Mouse (Mus musculus): ENCODE results near the gene Sobp. TPM values are rescaled to one million over a fixed set of nuclear protein-coding genes. Genes with fewer than 3 reads are reported as not detected.

Gene Sobp
- polyA plus RNA-seq, 1 experiment, result not detected

DNA sequence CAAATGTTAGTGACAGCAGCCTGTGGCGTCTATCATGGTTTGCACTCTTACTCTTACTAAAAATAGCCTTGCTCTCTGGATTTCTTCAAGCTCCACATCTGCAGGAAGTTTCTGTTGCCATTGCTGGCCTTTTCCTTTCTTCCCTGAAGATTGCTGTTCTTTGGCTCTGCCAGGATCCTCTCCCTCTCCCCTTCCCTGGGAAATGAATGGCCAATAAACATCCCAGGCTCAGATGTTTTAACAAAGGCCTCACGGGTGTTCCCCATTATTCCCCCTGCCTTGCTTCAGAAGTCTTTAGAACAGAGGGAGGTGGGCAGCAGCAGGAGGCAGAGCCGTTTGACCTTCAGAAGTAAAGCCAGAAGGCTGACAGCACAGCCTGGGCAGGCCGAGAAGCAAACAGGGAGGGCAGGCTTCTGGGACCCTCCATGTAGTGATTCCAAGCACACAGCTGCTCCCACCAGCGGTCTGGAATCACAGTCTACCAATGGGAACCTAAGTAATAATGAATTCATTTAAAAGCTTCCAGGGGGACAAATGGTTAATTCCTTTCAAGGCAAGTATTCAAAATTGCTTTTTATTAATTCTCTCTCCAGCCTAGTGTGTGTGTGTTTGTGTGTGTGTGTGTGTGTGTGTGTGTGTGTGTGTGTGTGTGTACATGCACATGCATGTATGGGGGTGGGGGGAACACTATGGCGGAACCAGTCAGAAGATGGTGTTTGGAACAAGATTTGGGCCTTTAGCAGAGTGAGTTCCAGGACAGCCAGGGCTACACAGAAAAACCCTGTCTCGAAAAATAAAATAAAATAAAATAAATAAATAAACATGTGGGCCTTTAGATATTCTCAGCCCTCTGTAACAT, 130.8 kb downstream of the Sobp start:
- Histone ChIP-seq H3K4me3 (ENCODE audit: insufficient read depth, low read length) (no peak overlapping the region), H3K4me1 (ENCODE audit: control insufficient read depth, insufficient read depth, low read length) (peaks cover 5% of the 10 kb centered on the region; the same call in 1 of the 2 replicates), H3K27ac (ENCODE audit: insufficient read depth, low read depth, low read length) (no peak overlapping the region)
- no peak for TF ChIP-seq CTCF (IDR thresholded peaks at IDR 0.05; ENCODE audit: low read depth, low read length)

- Histone ChIP-seq H3K27ac (ENCODE audit: insufficient read depth, low read depth, low read length) (no peak overlapping the region), H3K4me1 (ENCODE audit: control insufficient read depth, insufficient read depth, low read length) (peaks cover 5% of the 10 kb centered on the region; the same call in 1 of the 2 replicates), H3K4me3 (ENCODE audit: insufficient read depth, low read length) (no peak overlapping the region)
- TF ChIP-seq POLR2A (IDR thresholded peaks at IDR 0.05; ENCODE audit: borderline replicate concordance, low read depth, low read length) (no peak), CTCF (IDR thresholded peaks at IDR 0.05; ENCODE audit: low read depth, low read length) (no peak)
Observed at GRCm38 (mm10) chr10:43042591-43043327, 131.6 kb downstream of the Sobp start.

DNA sequence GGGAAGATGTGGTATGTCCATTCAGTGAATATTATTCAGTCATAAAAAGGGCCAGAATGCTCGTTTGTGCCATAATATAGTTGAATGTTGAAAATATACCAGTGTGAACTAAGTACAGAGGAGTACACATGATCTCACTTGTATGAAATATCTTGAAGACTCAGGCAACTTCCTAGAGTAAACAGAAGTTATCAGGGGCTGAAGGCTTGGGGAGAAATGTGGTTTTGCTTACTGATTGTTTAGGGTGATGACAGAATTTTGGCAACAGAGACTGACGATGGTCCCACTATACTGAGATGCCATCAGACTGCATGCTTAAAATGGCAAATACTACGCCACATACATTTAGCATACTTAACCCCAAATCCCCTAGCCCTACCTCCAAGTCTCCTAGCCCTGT, 132.5 kb downstream of the Sobp start:
- Histone ChIP-seq H3K4me3 (ENCODE audit: insufficient read depth, low read length) (no peak overlapping the region), H3K4me1 (ENCODE audit: control insufficient read depth, insufficient read depth, low read length) (peaks cover 12% of the 10 kb centered on the region), H3K27ac (ENCODE audit: insufficient read depth, low read depth, low read length) (no peak overlapping the region)
- TF ChIP-seq POLR2A (IDR thresholded peaks at IDR 0.05; ENCODE audit: borderline replicate concordance, low read depth, low read length), result no peak
- TF ChIP-seq CTCF (IDR thresholded peaks at IDR 0.05; ENCODE audit: low read depth, low read length), result no peak

- Histone ChIP-seq H3K4me3 (ENCODE audit: insufficient read depth, low read length) (no peak overlapping the region), H3K27ac (ENCODE audit: insufficient read depth, low read depth, low read length) (no peak overlapping the region), H3K4me1 (ENCODE audit: control insufficient read depth, insufficient read depth, low read length) (peaks cover 28% of the 10 kb centered on the region)
- TF ChIP-seq CTCF (IDR thresholded peaks at IDR 0.05; ENCODE audit: low read depth, low read length) (no peak), POLR2A (IDR thresholded peaks at IDR 0.05; ENCODE audit: borderline replicate concordance, low read depth, low read length) (no peak)
Observed at GRCm38 (mm10) chr10:43037455-43037793, 136.9 kb downstream of the Sobp start.

- no peak overlapping the region for H3K27ac ChIP-seq (ENCODE audit: insufficient read depth, low read depth, low read length)
- peaks cover 27% of the 10 kb centered on the region for H3K4me1 ChIP-seq (ENCODE audit: control insufficient read depth, insufficient read depth, low read length)
- TF ChIP-seq POLR2A (IDR thresholded peaks at IDR 0.05; ENCODE audit: borderline replicate concordance, low read depth, low read length) (no peak), CTCF (IDR thresholded peaks at IDR 0.05; ENCODE audit: low read depth, low read length) (no peak)
- H3K4me3 ChIP-seq (ENCODE audit: insufficient read depth, low read length), result no peak overlapping the region
Observed at GRCm38 (mm10) chr10:43036646-43037454, 137.5 kb downstream of the Sobp start.

DNA sequence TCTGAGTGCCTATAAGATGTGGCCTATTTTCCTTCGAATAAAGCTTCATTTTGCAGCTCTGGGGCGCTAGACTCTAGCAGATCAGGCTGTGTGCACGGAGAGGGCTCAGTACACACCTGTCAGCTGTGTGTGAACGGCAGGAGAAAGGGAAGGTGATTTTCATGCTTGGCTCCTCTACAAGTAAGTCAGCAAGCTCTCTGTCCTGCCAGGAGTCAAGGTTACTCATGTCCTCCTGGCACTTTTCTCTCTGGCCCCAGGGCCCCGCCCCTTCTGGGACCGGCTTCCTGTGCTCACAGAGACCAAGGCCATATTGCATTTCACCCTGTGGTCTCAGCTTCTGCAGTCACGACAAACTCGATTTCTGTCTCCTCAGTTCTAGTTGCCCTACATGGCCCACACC, 138.8 kb downstream of the Sobp start:
- peaks cover 27% of the 10 kb centered on the region for H3K4me1 ChIP-seq (ENCODE audit: control insufficient read depth, insufficient read depth, low read length)
- H3K27ac ChIP-seq (ENCODE audit: insufficient read depth, low read depth, low read length), result no peak overlapping the region
- no peak for TF ChIP-seq CTCF (IDR thresholded peaks at IDR 0.05; ENCODE audit: low read depth, low read length)
- TF ChIP-seq POLR2A (IDR thresholded peaks at IDR 0.05; ENCODE audit: borderline replicate concordance, low read depth, low read length), result no peak
- no peak overlapping the region for H3K4me3 ChIP-seq (ENCODE audit: insufficient read depth, low read length)

GRCm38 (mm10) chr10:43034811-43035210, 139.5 kb downstream of the Sobp start:
- H3K4me1 ChIP-seq (ENCODE audit: control insufficient read depth, insufficient read depth, low read length), result peaks cover 27% of the 10 kb centered on the region
- H3K4me3 ChIP-seq (ENCODE audit: insufficient read depth, low read length), result peak overlapping the region; percentile 18; the same call in 1 of the 2 replicates
- TF ChIP-seq POLR2A (IDR thresholded peaks at IDR 0.05; ENCODE audit: borderline replicate concordance, low read depth, low read length) (no peak), CTCF (IDR thresholded peaks at IDR 0.05; ENCODE audit: low read depth, low read length) (no peak)
- H3K27ac ChIP-seq (ENCODE audit: insufficient read depth, low read depth, low read length), result peak overlapping the region; percentile 74

- TF ChIP-seq POLR2A (IDR thresholded peaks at IDR 0.05; ENCODE audit: borderline replicate concordance, low read depth, low read length), result no peak
- TF ChIP-seq CTCF (IDR thresholded peaks at IDR 0.05; ENCODE audit: low read depth, low read length), result no peak
- H3K4me1 ChIP-seq (ENCODE audit: control insufficient read depth, insufficient read depth, low read length), result peaks cover 27% of the 10 kb centered on the region
- H3K4me3 ChIP-seq (ENCODE audit: insufficient read depth, low read length), result no peak overlapping the region
- no peak overlapping the region for H3K27ac ChIP-seq (ENCODE audit: insufficient read depth, low read depth, low read length)
Observed at GRCm38 (mm10) chr10:43033481-43034248, 140.7 kb downstream of the Sobp start.

- no peak overlapping the region for H3K4me3 ChIP-seq (ENCODE audit: insufficient read depth, low read length)
- no peak overlapping the region for H3K27ac ChIP-seq (ENCODE audit: insufficient read depth, low read depth, low read length)
- no peaks in the 10 kb centered on the region for H3K4me1 ChIP-seq (ENCODE audit: control insufficient read depth, insufficient read depth, low read length)
- no peak for TF ChIP-seq CTCF (IDR thresholded peaks at IDR 0.05; ENCODE audit: low read depth, low read length)
- TF ChIP-seq POLR2A (IDR thresholded peaks at IDR 0.05; ENCODE audit: borderline replicate concordance, low read depth, low read length), result no peak
Observed at GRCm38 (mm10) chr10:43027006-43027405, 147.3 kb downstream of the Sobp start.

Measured in bone marrow macrophage, adult 2 months (primary cell).